ENCODE assay signal across 32 mouse cellular contexts in genomic region chr11:109792401-109792997, GRCm38 (mm10). TPM values are rescaled to one million over a fixed set of nuclear protein-coding genes. Genes with fewer than 3 reads are reported as not detected.
DNase-seq lines count a peak whose midpoint lies in the region; ATAC-seq lines count a peak whose summit lies in the region.
"Had no signal": no experiment of that assay in that cellular context is flagged by ENCODE, and none has a peak within 500 bp of the region (broad histone marks: within the 10 kb centered on the region; RNA-seq: fewer than 3 reads in every experiment).

No protein-coding gene starts in this region.

- H3K4me3 ChIP-seq in kidney, embryonic 16.5 days (ENCODE audit: low read length): no peak overlapping the region
- H3K4me3 ChIP-seq in lung, embryonic 15.5 days: no peak overlapping the region
- H3K4me3 ChIP-seq in midbrain, embryonic 13.5 days (replicated peaks): no peak overlapping the region
- H3K4me3 ChIP-seq: embryonic facial prominence, embryonic 15.5 days; left cerebral cortex, adult 2 months; limb, embryonic 15.5 days; liver, embryonic 15.5 days; neural tube, embryonic 15.5 days had no signal

- H3K27ac ChIP-seq in kidney, embryonic 16.5 days (ENCODE audit: low read length): no peak overlapping the region
- H3K27ac ChIP-seq in lung, embryonic 15.5 days: peak overlapping the region; percentile 13; the same call in 1 of the 2 replicates
- no peak overlapping the region for H3K27ac ChIP-seq in midbrain, embryonic 13.5 days
- H3K27ac ChIP-seq: embryonic facial prominence, embryonic 15.5 days; hindbrain, postnatal 0 days; left cerebral cortex, adult 2 months; limb, embryonic 15.5 days; liver, embryonic 15.5 days; neural tube, embryonic 15.5 days; stomach, postnatal 0 days had no signal

- H3K4me2 ChIP-seq in kidney, embryonic 16.5 days (replicated peaks; ENCODE audit: low read depth, low read length): no peak overlapping the region
- no peak overlapping the region for H3K4me2 ChIP-seq in lung, embryonic 15.5 days
- H3K4me2 ChIP-seq in midbrain, embryonic 13.5 days (replicated peaks): no peak overlapping the region
- H3K4me2 ChIP-seq: embryonic facial prominence, embryonic 15.5 days; limb, embryonic 15.5 days; liver, embryonic 15.5 days; midbrain, embryonic 11.5 days; neural tube, embryonic 15.5 days had no signal

- peak; percentile 16 to 29 for DNase-seq in heart, adult 18-20 months
- no peak for DNase-seq in heart, postnatal 25 days (ENCODE audit: low spot score)
- peak; percentile 44 for DNase-seq in kidney, postnatal 10 days
- DNase-seq in lung, postnatal 25 days (ENCODE audit: low spot score): peak; percentile 44
- DNase-seq in urinary bladder, adult 18-20 months (ENCODE audit: low spot score in 2 of 2): no peak
- DNase-seq: adrenal gland, adult 2 months; B cell, adult 2 months; cerebellum, adult 11 months; cerebellum, adult 9-11 months had no signal

- intact Hi-C loops in heart, postnatal 25 days (cut with DNase I): loop anchor here (5.0 kb wide), 1 partner anchor 70 kb away; the partner anchor contains the start of gene Fam20a

- no peaks in the 10 kb centered on the region for H3K36me3 ChIP-seq in kidney, embryonic 16.5 days (ENCODE audit: insufficient read depth, low read length)
- no peaks in the 10 kb centered on the region for H3K36me3 ChIP-seq in lung, embryonic 15.5 days
- no peaks in the 10 kb centered on the region for H3K36me3 ChIP-seq in midbrain, embryonic 13.5 days
- H3K36me3 ChIP-seq: embryonic facial prominence, embryonic 15.5 days; G1E; limb, embryonic 15.5 days; liver, embryonic 15.5 days; neural tube, embryonic 15.5 days had no signal

- no peaks in the 10 kb centered on the region for H3K27me3 ChIP-seq in kidney, embryonic 16.5 days (ENCODE audit: insufficient read depth, low read length)
- no peaks in the 10 kb centered on the region for H3K27me3 ChIP-seq in lung, embryonic 15.5 days
- no peaks in the 10 kb centered on the region for H3K27me3 ChIP-seq in midbrain, embryonic 13.5 days
- H3K27me3 ChIP-seq: CH12.LX; embryonic facial prominence, embryonic 15.5 days; limb, embryonic 15.5 days; liver, embryonic 15.5 days; neural tube, embryonic 15.5 days; Patski had no signal

- no peaks in the 10 kb centered on the region for H3K4me1 ChIP-seq in kidney, embryonic 16.5 days (ENCODE audit: insufficient read depth, low read length)
- no peaks in the 10 kb centered on the region for H3K4me1 ChIP-seq in lung, embryonic 15.5 days
- H3K4me1 ChIP-seq in midbrain, embryonic 13.5 days (replicated peaks): no peaks in the 10 kb centered on the region
- H3K4me1 ChIP-seq: embryonic facial prominence, embryonic 15.5 days; limb, embryonic 15.5 days; liver, embryonic 15.5 days; neural tube, embryonic 15.5 days had no signal

- no peaks in the 10 kb centered on the region for H3K9me3 ChIP-seq in kidney, embryonic 16.5 days (ENCODE audit: low read length)
- no peaks in the 10 kb centered on the region for H3K9me3 ChIP-seq in lung, embryonic 15.5 days
- H3K9me3 ChIP-seq in midbrain, embryonic 13.5 days: no peaks in the 10 kb centered on the region
- H3K9me3 ChIP-seq: embryonic facial prominence, embryonic 15.5 days; limb, embryonic 15.5 days; liver, embryonic 15.5 days; neural tube, embryonic 15.5 days had no signal

- ATAC-seq in kidney, embryonic 16.5 days (ENCODE audit: low FRiP score, low TSS enrichment): no peak
- peak; percentile 47; the same call in 1 of the 2 replicates for ATAC-seq in lung, embryonic 15.5 days (ENCODE audit: borderline replicate concordance, extremely low read depth, low FRiP score, low TSS enrichment)
- no peak for ATAC-seq in midbrain, embryonic 13.5 days
- ATAC-seq: forebrain, embryonic 14.5 days; hindbrain, postnatal 0 days; intestine, postnatal 0 days; Patski had no signal

- H3K9ac ChIP-seq in kidney, embryonic 16.5 days (replicated peaks; ENCODE audit: low read length): no peak overlapping the region
- H3K9ac ChIP-seq in lung, embryonic 15.5 days: no peak overlapping the region
- H3K9ac ChIP-seq in midbrain, embryonic 13.5 days (replicated peaks): no peak overlapping the region
- H3K9ac ChIP-seq: embryonic facial prominence, embryonic 15.5 days; limb, embryonic 15.5 days; liver, embryonic 15.5 days; neural tube, embryonic 15.5 days had no signal

- 84% methylated on average over 13 of the region's 13 CpGs for WGBS in kidney, embryonic 16.5 days
- 66% methylated on average over 13 of the region's 13 CpGs for WGBS in lung, embryonic 15.5 days
- 92% methylated on average over 13 of the region's 13 CpGs for WGBS in midbrain, embryonic 13.5 days

RNA-seq across cellular contexts. Expression of gene 1700012B07Rik, which starts 35.3 kb away (rescaled TPM):
- total RNA-seq in heart, adult 18-20 months (2021): not detected
- total RNA-seq in heart, postnatal 25 days (2021): not detected
- not detected in 2 replicates for polyA plus RNA-seq in kidney, embryonic 16.5 days (2015; fragmentation: Nextera tagmentation; extraction: Ambion mirVana)
- polyA plus RNA-seq in lung, embryonic 15.5 days (2015; fragmentation: Nextera tagmentation; extraction: Ambion mirVana): not detected in 2 replicates
- polyA plus RNA-seq in midbrain, embryonic 13.5 days (2015; fragmentation: Nextera tagmentation; extraction: Ambion mirVana): not detected in 2 replicates
- total RNA-seq: adrenal gland, adult 2 months; adrenal gland, postnatal 4 days; CH12.LX; common myeloid progenitor, adult 5-6 weeks; hindbrain, postnatal 0 days; layer of hippocampus, postnatal 10 days; left cerebral cortex, adult 2 months; left cerebral cortex, postnatal 36 days; megakaryocyte progenitor cell, adult 5-6 weeks had no signal
- polyA plus RNA-seq: adrenal gland, adult 2 months; embryonic facial prominence, embryonic 15.5 days; forebrain, embryonic 14.5 days; G1E; heart, embryonic 16.5 days; hindbrain, embryonic 11.5 days; hindbrain, postnatal 0 days; intestine, postnatal 0 days; limb, embryonic 15.5 days; liver, embryonic 15.5 days; midbrain, embryonic 11.5 days; neural tube, embryonic 15.5 days; Patski; stomach, postnatal 0 days had no signal

Comparison
In these comparisons a context has a peak if more than half of its experiments do, and no peak if none do; other contexts are left out.
1. DNase-seq: peak in heart, adult 18-20 months (2 of 2), kidney, postnatal 10 days (single experiment) and lung, postnatal 25 days (single experiment); none in heart, postnatal 25 days (single experiment) and urinary bladder, adult 18-20 months (0 of 2).